Mouse (Mus musculus) erythroblast, adult 5-6 weeks (primary cell): Measurements from ENCODE around the gene Matn4. TPM values are rescaled to one million over a fixed set of nuclear protein-coding genes. Genes with fewer than 3 reads are reported as not detected.

ENCODE experiments used
- ATAC-seq: replicated peaks from 2 replicates; pipeline ENCODE4 v1.8.0; 2016; ENCODE audit warnings: moderate number of reproducible peaks, mild to moderate bottlenecking, moderate TSS enrichment, inconsistent platforms; ENCODE audit not compliant: poor library complexity, low FRiP score, severe bottlenecking
- total RNA-seq, 2 experiments: library from RNA; stranded (forward) in 1 of 2; stranded (reverse) in 1 of 2; fragments of 150-400 nt in 1 of 2; fragments of 200-764, 138-1000 nt in 1 of 2; gene quantifications; 2 replicates each; pipeline versions ENCODE4 v1.2.3 to v1.2.4; 2015 to 2017; ENCODE audit warnings: low replicate concordance in 2 of 2

Gene Matn4
- not detected in 2 replicates for total RNA-seq (2015; ENCODE audit: low replicate concordance)
- not detected in 2 replicates for total RNA-seq (2017; ENCODE audit: low replicate concordance)

DNA sequence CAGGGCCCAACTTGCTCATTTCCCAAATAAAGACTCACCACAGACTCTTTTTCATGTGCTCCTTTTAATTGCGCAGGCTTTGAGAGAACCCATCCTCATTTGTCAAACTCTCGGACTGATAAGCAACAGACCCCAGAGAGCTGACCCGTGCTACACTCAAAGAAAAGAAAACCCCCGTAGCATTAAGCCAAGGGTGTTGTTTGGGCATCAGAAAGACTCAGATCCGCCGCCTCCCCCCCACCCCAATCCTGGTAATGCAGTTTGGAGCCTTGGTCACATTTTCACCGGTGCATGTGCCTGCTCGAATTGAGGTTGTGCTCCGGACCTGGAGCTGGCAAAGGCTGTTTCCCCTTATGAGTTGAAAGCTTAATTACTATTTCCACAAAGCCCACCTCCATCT is at the start of gene Matn4:
TSS of gene Matn4 (minus strand) at position 101 of the 400 bp plus-strand sequence.
- no peak for ATAC-seq

DNA sequence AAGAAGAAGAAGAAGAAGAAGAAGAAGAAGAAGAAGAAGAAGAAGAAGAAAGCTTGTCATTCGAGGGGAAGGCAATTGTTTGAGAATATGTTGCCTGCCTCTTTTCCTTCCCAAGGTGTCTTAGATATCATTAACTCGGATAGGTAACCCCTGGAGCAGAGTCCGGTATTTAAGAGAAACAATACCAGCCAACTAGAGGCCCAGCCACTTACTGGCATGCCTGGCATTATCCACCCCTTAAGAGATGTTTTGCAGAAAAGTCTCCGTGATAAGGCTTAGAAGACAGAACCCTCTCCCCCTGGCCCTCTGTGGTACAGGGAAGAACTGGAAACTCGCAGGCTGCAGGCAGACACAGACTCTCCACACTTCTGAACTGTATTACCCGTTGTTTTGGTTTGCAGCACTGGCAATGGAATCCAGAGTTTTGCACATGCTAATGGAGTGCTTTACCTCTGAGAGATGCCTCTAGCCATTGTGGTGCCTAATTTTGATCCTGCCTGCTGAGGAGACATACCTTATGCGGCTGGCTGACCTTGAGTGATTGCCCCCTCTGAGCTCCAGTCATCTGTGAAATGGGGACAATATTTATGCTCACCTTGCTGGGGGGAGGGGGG is 49.0 kb upstream of the Matn4 start:
- ATAC-seq: no peak

DNA sequence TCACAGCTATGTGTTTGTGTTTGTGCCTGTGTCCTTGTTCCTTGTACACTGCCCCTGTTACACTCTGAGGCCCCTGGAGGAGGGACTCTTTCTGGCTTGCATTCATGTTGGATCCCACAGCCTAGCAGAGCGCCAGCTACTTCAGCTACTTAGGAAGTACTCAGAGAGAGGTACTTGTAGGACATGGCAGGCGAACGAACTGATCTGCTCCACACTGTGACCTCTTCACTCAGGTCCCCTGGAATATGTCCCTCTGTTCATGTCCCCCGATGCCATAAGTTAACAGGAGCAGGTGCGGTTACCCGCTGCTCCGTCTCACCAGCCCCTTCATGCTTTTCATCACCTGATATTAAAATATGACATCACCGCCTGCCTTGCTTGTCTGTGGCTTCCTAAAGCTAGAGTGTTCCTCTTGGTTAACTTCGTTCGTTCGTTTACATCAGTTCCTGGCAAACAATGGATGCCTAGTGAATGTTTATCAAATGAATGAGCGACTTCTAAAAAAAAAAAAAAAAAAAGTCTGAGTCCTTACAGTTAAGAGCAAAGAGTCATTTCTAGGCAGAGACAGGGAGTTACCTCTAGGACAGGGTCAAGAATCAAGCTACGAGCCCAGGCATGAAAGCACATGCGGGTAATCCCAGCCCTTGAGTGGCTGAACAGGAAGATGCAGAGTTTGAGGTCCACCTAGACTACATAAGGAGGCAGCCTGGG is 48.2 kb upstream of the Matn4 start:
- no peak for ATAC-seq

DNA sequence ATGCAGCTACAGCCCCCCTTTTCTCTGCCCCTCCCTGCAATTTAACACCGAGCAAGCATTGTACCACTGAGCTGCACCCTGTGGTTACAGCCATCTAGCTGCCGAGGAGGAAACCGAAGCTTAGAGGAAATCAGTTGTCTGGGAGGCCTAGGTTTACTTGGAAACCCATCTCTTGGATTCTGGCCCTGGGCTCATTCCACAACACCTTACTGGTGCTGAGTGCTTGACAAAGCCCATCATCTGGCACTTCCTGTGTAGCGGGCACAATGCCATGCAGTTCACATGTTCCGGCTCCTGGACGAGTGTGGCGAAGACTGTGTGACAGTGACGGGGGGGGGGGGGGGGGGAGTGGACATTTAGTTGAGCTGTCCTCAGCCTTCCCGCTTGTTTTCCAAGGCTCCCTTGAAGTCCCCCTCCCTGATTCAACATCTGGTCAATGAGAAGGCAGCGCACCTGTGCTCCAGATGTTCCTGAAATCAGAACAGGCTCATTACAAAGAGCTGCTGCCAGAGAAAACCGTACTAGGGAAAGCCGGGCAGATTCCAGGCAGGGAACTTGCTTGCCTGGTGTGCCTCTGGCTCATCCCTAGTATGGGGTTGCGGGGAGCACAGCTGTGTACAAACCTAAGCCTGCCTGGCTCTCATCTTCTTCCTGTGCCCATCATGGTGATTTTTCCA is 47.2 kb upstream of the Matn4 start:
- ATAC-seq: no peak

DNA sequence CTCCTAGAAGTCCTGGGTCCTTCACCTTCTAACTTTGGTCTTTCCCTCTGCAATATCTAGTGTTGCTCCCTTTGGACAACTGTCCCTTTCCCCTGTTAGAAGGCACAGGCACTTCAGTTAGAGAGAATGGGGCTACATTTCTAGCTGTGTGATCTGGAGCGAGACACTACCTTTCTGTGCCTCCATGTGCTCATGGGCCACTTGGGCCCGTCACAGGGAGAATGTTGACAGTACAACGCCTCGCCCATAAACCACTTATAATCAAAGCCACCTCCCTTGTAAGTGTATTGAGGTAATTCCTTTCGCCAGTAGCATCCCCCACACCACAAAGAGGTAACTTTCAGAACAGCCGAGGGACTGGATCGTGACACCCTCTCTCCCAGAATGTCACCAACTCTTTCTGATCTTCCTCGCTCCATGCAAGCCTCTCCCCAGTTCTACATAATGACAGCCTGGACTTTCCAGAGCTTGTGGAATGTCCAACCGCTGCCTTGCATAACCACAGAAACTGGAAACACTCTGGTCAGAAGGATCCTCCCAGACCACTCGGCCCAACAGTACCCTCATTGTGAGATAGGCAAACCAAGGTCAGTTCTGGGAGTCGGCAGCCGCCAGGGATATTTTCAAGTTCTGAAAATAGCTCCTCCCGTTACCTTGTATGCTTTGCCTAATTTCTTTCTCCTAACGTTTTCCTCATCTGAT is 44.5 kb upstream of the Matn4 start:
- no peak for ATAC-seq

DNA sequence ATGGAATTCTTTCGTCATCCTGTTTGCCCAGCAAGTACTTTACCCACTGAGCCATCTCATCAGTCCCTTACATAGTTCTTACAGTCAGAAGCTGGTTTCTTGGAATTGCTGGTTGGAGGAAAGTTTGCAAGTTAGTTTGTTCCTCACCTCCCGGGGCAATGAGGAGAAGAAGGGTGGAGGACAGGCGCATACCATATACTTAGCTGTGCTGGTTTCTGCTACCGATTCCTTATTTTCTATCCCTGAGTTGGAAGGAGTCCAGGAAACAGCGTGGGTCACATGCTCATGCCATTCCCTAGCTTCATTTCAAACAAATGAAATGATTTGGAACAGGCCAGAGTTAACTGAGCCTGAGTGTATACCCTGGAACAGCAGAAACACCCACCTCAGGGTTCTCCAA is 44.0 kb upstream of the Matn4 start:
- ATAC-seq: no peak

DNA sequence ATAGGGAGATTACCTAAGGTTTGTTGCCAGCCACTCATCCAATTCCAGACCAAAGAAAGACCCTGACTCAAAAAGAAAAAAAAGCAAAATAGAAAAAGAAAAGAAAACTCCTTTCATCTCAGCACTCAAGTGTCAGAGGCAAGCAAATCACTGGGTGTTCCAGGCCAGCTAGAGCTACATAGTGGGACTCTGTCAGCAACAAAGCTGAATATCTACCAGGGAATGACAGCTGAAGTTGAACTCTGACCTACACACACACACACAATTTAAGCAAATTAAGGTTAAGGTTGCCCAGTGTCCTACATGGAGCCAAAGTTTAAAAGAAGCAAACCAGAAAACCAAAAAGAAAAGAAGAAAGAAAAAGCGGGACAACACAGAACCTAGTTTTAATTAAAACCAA is 43.2 kb upstream of the Matn4 start:
- ATAC-seq: no peak

DNA sequence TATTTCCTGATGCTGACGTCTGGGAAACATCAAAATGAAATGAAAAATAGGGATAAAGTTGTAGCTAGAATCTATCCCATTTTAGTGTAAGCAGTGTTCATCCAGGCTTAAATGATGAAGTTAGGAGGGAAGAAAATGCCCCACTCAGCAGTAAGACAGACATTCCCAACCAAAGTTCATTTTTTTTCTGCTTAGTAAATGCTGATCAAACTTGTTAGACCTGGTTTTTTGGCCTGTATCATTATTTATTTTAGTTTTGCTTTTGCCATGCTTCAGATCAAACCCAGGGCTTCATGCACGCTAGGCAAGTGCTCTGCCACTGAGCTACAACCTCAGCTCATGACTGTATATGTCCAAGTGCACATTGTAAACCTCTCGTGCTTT is 41.1 kb upstream of the Matn4 start:
- ATAC-seq: no peak

DNA sequence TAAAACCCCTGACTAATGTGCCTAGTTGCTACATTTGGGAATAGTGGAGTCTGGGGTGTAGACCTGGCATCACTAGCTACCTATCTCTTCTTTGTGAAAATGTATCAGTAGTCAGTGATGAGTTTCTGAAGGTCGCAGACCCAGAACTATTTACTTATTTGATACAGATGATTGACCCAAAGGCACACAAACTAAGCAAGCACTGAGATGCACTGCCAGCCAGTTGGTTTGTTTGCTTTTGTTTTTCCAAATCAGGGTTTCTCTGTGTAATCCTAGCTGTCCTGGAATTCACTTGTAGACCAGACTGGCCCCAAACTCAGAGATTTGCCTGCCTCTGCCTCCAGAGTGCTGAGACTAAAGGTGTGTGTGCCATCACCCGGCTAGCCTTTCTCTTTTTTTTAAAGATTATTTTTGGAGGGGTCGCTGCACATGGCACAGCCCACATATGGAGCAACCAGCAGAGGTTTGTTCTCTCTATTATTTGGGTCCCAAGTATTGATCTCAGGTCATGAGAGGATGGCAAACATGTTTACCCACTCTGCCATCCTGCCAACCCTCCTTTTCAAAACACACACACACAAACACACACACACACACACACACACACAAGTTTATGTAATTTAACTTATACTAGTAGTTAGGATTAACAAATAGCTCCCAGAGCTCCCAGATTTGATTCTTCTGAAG is 40.6 kb upstream of the Matn4 start:
- no peak for ATAC-seq

DNA sequence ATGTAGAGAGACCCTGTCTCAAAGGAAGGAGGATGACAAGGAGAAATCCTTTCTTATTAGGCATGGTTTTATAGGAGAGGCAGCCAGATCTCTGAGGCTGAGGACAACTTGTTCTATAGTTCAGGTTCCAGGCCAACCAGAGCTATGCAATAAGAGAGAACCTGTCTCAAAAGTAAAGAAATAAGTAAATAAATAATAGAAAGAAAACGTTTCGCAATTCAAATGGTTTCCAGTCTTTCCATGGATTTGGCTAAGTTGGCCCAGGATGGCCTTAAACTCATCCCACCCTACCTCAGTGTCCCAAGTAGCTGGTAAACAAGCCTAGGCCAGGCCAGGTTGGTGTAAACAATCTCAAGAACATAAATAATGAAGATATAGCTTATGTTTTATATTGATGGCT is 39.7 kb upstream of the Matn4 start:
- ATAC-seq: no peak

DNA sequence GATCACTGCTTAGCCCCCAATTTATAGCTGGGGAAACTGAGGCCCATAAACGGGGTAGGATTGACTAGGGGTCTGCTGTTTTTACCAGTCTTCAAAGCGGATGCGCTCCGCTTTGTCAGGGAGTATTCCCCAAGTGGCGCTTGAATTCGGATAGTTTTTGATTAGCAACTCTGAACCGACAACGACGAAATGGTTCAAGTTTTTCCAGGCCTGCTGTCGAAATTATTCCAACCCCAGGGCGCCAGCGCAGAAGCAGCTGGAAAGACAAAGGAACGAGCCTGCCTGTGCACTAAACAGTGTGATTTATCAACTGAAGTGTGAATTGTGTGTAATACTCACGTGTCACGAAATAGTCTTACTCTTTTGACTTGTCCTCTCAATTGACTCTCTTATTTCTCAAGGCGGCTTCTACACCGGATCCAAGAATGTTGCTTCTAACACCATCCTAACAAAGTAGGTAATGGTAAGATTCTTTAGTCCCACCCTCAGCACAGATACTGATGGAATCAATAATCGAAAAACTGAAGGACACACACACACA is 38.6 kb upstream of the Matn4 start, which contains the start of gene Sdc4:
TSS of gene Sdc4 (minus strand) at position 428 of the 541 bp plus-strand sequence.
- no peak for ATAC-seq

DNA sequence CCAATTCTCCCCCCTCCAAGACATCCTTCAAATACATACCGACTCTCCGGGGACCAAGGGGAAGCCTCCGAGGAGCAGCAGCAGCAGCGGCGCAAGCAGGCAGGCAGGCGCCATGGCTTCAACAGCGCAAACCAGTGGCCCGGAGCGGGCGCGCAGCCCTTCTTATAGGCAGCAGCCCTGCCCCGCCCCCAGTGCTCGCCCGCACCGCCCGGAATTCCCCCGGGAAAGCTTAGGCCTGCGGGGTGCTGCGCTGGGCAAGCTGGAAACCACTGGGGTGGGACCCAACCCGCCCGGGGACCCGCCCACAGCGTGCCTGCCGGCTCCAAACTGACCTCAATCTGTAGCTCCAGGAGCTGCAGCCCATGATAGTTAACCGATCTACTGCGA is 38.1 kb upstream of the Matn4 start:
- no peak for ATAC-seq

DNA sequence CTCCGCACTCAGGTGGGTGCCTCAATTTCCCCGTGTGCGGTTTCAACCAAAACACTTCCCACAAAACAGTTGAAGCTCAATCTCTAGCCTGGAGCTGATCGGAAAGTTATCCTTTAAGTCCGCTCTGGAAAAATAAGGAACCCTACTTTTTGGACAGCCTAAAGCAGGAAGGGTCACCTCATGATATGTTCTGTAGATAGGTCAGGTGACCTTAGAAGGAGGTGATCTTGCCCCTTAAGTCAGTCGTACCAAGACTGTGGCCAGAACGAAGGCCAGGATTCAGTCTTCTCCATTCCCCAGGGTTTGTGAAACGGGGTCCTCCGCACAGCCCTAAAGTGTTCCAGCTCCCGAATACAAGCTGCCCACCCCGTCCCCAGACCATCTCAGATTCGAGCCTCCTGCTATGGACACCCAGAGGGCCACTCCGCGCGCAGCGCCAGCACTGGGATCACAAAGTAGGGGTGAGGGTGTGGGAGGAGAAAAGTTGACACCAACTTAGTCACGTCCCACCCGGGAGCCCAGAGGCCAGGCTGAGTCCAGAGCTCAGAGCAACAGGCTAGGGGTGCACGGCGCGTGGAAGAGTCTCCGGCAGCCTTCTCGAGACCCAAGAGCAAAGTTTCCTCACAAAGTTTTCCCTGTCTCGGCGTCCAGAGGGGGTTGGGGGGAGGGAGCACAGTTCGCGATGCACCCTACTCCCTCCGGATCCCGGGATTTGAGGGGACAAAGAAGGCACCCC is 37.5 kb upstream of the Matn4 start:
- no peak for ATAC-seq

DNA sequence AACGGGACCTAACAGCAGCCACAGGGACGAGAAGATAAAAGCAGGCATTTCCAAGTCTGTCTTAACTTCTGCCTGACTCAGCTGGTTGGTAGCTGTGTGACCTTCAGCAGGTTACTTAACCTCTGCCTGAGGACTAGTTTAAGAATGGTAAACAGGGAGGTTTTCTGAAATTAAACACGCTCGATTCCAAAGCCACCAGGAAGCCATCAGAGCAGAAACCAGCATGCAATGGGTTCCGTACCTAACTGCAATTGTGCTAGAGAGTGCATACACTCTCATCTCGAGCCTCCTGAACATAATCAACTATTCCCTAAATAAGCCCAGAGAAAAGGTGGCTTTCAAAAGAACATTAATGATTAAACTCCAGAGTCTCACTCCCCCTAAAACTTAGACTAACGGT is 36.8 kb upstream of the Matn4 start:
- ATAC-seq: no peak

DNA sequence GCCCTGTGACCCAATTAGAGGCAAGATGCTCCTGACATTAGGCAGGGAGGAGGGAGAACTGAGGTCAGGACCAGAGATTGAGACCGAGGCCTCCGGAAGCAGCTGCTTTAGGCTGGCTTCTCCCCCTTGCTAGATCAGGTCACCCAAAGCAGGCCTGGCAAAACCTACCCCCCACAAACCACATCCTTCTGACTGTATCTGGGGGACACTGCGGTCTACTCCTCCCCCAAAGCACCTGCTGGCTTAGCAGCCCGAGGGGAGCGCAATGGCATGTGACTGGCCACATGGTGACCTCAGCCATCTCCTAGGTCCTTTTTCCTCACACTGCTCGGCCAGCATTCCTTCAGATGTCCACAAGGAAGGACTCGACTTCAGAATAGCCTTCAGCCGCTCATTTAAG is 36.2 kb upstream of the Matn4 start:
- ATAC-seq: no peak

DNA sequence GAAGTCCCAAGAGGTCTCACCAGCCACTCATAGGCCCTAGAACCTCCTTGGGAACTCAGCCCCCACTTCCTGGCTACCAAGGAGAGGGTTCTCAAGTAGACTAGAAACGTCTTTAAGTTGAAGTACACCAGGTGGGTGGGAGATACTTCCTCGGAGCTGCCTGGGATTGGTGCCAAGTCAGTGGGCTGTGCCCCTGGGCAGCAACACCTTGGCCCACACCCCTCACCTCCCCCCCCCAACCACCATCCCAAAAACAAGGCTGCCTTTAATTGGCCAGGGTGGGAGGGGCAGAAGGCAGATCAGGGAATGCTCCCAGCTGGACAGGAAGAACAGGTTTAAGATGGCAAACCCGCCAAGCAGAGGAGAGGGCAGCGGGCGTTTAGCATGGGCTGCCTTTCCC is 35.4 kb upstream of the Matn4 start:
- ATAC-seq: no peak

DNA sequence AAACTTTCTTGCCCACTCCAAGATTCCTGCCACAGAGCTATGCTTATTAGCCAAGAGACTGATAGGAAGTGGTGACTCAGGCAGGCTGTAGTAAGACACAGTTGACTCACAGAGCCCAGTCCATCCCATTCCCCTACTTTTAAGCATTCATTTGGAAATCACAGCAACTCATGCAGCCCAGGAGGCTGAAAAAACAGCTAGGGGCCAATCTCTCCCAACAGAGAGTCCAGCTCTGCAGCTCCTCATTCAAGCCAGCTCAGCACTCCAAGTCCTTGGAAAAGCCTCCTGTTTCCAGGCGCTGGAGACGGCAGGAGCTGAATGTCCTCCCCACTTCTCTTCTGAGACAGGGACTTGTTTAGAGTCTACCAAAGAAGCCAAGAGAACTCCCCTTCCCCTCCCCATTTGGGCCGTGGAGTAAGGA is 34.1 kb upstream of the Matn4 start:
- ATAC-seq: no peak

DNA sequence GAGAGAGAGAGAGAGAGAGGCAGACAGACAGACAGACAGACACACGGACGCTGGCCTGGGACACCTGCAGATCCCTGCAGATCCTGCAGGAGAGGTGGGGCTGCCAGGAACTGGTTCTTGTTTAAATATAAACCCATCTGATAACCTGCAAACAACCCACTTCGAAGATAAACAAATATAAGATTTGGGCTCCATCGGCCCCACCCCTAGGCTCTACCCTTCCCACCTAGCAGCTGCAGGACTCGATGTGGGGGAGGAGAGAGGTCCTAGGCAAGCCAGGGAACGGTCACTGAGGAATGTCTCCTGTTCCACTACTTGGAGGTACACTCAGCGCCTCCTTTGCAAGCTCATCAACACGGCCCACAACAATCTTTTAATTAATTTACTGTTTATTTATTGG is 33.3 kb upstream of the Matn4 start:
- ATAC-seq: no peak

DNA sequence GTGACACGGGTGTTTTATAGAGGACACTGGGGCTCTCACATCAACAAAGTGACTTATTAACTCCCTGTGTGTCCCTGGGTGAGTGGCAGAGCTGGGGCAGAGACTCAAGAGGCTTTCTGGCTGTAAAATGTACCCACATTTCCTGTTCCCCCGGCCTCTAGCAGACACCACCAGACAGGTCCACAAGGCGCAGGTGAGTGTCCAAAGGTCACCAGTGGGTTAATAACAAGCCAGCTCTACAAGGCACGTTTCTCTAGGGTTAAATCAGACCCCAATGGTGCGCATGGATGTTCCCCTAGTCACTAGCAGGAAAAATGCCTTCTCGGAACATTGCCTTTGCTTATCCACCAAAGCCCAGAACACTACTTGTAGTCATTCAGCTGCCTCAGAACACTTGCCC is 32.8 kb upstream of the Matn4 start:
- no peak for ATAC-seq
